Mouse (Mus musculus) forebrain, embryonic 11.5 days (tissue): ENCODE data around the gene Pknox2. TPM values are rescaled to one million over a fixed set of nuclear protein-coding genes. Genes with fewer than 3 reads are reported as not detected.

Source experiments
- ATAC-seq: fragments of 200-750 bp; cut with Nextera tagmentation; replicated peaks from 2 replicates; pipeline ENCODE4 v1.8.0; 2017; ENCODE audit warnings: moderate TSS enrichment; ENCODE audit not compliant: low FRiP score
- DNase-seq: peaks from one replicate; pipeline ENCODE4 v3.0.0-alpha.2; 2017; ENCODE audit warnings: low spot score
- H3K27ac ChIP-seq: fragments of 300-500 bp; sonication (generic); 2 replicates; pipeline ENCODE4 v1.5.1; 2014; ENCODE audit warnings: low read depth, low read length
- H3K27me3 ChIP-seq: fragments of 300-500 bp; sonication (generic); 2 replicates; pipeline ENCODE4 v1.6.1; 2014; ENCODE audit warnings: mild to moderate bottlenecking, low read length, mixed read lengths; ENCODE audit not compliant: control insufficient read depth, insufficient read depth
- H3K36me3 ChIP-seq: fragments of 300-500 bp; sonication (generic); 2 replicates; pipeline ENCODE4 v1.6.1; 2014; ENCODE audit warnings: mild to moderate bottlenecking, low read length, moderate library complexity, mixed read lengths; ENCODE audit not compliant: control insufficient read depth, insufficient read depth
- H3K4me1 ChIP-seq: fragments of 300-500 bp; sonication (generic); replicated peaks from 2 replicates; pipeline ENCODE4 v1.6.1; 2014; ENCODE audit warnings: low read length, mixed read lengths; ENCODE audit not compliant: control insufficient read depth, insufficient read depth
- H3K4me2 ChIP-seq: fragments of 300-500 bp; sonication (generic); 2 replicates; pipeline ENCODE4 v1.6.1; 2014; ENCODE audit warnings: low read depth, mild to moderate bottlenecking, low read length, moderate library complexity, mixed read lengths; ENCODE audit not compliant: severe bottlenecking
- H3K4me3 ChIP-seq: fragments of 300-500 bp; sonication (generic); 2 replicates; pipeline ENCODE4 v1.5.1; 2014; ENCODE audit warnings: low read depth, low read length
- H3K9ac ChIP-seq: fragments of 300-500 bp; sonication (generic); 2 replicates; pipeline ENCODE4 v1.6.1; 2014; ENCODE audit warnings: low read length
- H3K9me3 ChIP-seq: fragments of 300-500 bp; sonication (generic); 2 replicates; pipeline ENCODE4 v1.6.1; 2016; ENCODE audit warnings: low read length, mixed read lengths; ENCODE audit not compliant: control insufficient read depth
- WGBS: fragments of 180-500 bp; shearing (Covaris S2); extraction: QIAGEN DNeasy Blood & Tissue Kit; methylation state at CpG from one replicate; pipeline ENCODE4 v1.1.7; 2014; 5-methylcytosine and 5-hydroxymethylcytosine counted together
- polyA plus RNA-seq: library from polyadenylated mRNA; unstranded; fragments of >200 nt; fragmentation: Nextera tagmentation; extraction: Ambion mirVana; gene quantifications from 2 replicates; pipeline ENCODE4 v1.2.1, GENCODE M21; 2014

Gene Pknox2
- polyA plus RNA-seq, 1 experiment from 2014 or later = 21.0 TPM

- H3K27ac ChIP-seq = no peak overlapping the region
- WGBS = 79% methylated on average over 3 of the region's 3 CpGs
- H3K4me3 ChIP-seq = no peak overlapping the region
- no peak overlapping the region for H3K4me2 ChIP-seq
- H3K4me1 ChIP-seq = peaks cover 6% of the 10 kb centered on the region; the same call in 1 of the 2 replicates
- no peaks in the 10 kb centered on the region for H3K9me3 ChIP-seq
- no peaks in the 10 kb centered on the region for H3K27me3 ChIP-seq
- DNase-seq (no peak), ATAC-seq (no peak)
- H3K9ac ChIP-seq = no peak overlapping the region
- no peaks in the 10 kb centered on the region for H3K36me3 ChIP-seq
These were observed 28.8 kb upstream of the Pknox2 start for GRCm38 (mm10) chr9:37176002-37176401.

GRCm38 (mm10) chr9:37173376-37173775 is 26.2 kb upstream of the Pknox2 start:
- H3K4me1 ChIP-seq = peaks cover 6% of the 10 kb centered on the region; the same call in 1 of the 2 replicates
- no peak for ATAC-seq
- H3K9ac ChIP-seq = no peak overlapping the region
- H3K27ac ChIP-seq = no peak overlapping the region
- WGBS = 66% methylated on average over 5 of the region's 5 CpGs
- H3K36me3 ChIP-seq = no peaks in the 10 kb centered on the region
- H3K4me3 ChIP-seq = no peak overlapping the region
- DNase-seq = no peak
- no peaks in the 10 kb centered on the region for H3K9me3 ChIP-seq
- no peak overlapping the region for H3K4me2 ChIP-seq
- no peaks in the 10 kb centered on the region for H3K27me3 ChIP-seq

GRCm38 (mm10) chr9:37166899-37167298 is 19.7 kb upstream of the Pknox2 start:
- Histone ChIP-seq H3K9ac (no peak overlapping the region), H3K27ac (no peak overlapping the region), H3K4me1 (no peaks in the 10 kb centered on the region), H3K4me2 (no peak overlapping the region), H3K36me3 (no peaks in the 10 kb centered on the region), H3K27me3 (no peaks in the 10 kb centered on the region), H3K9me3 (no peaks in the 10 kb centered on the region), H3K4me3 (no peak overlapping the region)
- WGBS = 74% methylated on average over 2 of the region's 2 CpGs
- DNase-seq = no peak
- ATAC-seq = no peak

- H3K4me1 ChIP-seq = 0 out of 2 replicates have a peak, but pooled peaks cover 2% of the 10 kb centered on the region
- ATAC-seq (no peak), DNase-seq (no peak)
- H3K27ac ChIP-seq = no peak overlapping the region
- no peak overlapping the region for H3K9ac ChIP-seq
- no peaks in the 10 kb centered on the region for H3K36me3 ChIP-seq
- WGBS = 94% methylated on average over 2 of the region's 2 CpGs
- H3K4me3 ChIP-seq = no peak overlapping the region
- H3K4me2 ChIP-seq = no peak overlapping the region
- H3K27me3 ChIP-seq = no peaks in the 10 kb centered on the region
- no peaks in the 10 kb centered on the region for H3K9me3 ChIP-seq
These were observed 13.5 kb upstream of the Pknox2 start for GRCm38 (mm10) chr9:37160686-37161085.

GRCm38 (mm10) chr9:37147886-37148285 is 679 bp upstream of the Pknox2 start:
- DNase-seq (no peak), ATAC-seq (no peak)
- H3K4me2 ChIP-seq = no peak overlapping the region
- peaks cover 13% of the 10 kb centered on the region for H3K4me1 ChIP-seq
- 68% methylated on average over 4 of the region's 4 CpGs for WGBS
- H3K36me3 ChIP-seq = no peaks in the 10 kb centered on the region
- no peak overlapping the region for H3K27ac ChIP-seq
- no peak overlapping the region for H3K9ac ChIP-seq
- H3K9me3 ChIP-seq = no peaks in the 10 kb centered on the region
- H3K4me3 ChIP-seq = no peak overlapping the region
- H3K27me3 ChIP-seq = no peaks in the 10 kb centered on the region

GRCm38 (mm10) chr9:37146603-37147358 is 426 bp downstream of the Pknox2 start:
- under 1% methylated on average over 58 of the region's 75 CpGs for WGBS
- no peaks in the 10 kb centered on the region for H3K9me3 ChIP-seq
- peak overlapping the region; percentile 90 for H3K9ac ChIP-seq
- H3K36me3 ChIP-seq = no peaks in the 10 kb centered on the region
- H3K4me2 ChIP-seq = peak overlapping the region; percentile 93
- H3K27me3 ChIP-seq = no peaks in the 10 kb centered on the region
- peak overlapping the region; percentile 97 for H3K27ac ChIP-seq
- peak overlapping the region; percentile 60 for H3K4me3 ChIP-seq
- peak; percentile 88 for ATAC-seq
- DNase-seq = peak; percentile 84
- H3K4me1 ChIP-seq = peaks cover 20% of the 10 kb centered on the region

- peak overlapping the region; percentile 97 for H3K27ac ChIP-seq
- peak overlapping the region; percentile 93 for H3K4me2 ChIP-seq
- DNase-seq = no peak
- H3K4me1 ChIP-seq = peaks cover 25% of the 10 kb centered on the region
- ATAC-seq = peak; percentile 43
- H3K4me3 ChIP-seq = peak overlapping the region; percentile 60
- no peaks in the 10 kb centered on the region for H3K9me3 ChIP-seq
- H3K9ac ChIP-seq = peak overlapping the region; percentile 90
- WGBS = 0% methylated on average over 12 of the region's 12 CpGs
- no peaks in the 10 kb centered on the region for H3K36me3 ChIP-seq
- no peaks in the 10 kb centered on the region for H3K27me3 ChIP-seq
These were observed 929 bp downstream of the Pknox2 start for GRCm38 (mm10) chr9:37146353-37146602.

GRCm38 (mm10) chr9:37145616-37146352 is 1.4 kb downstream of the Pknox2 start:
- peaks cover 28% of the 10 kb centered on the region for H3K4me1 ChIP-seq
- ATAC-seq = peak; percentile 21
- DNase-seq = peak; percentile 82

More at GRCm38 (mm10) chr9:37145616-37146352, 1.4 kb downstream of the Pknox2 start:
- H3K27me3 ChIP-seq = no peaks in the 10 kb centered on the region
- peak overlapping the region; percentile 97 for H3K27ac ChIP-seq
- WGBS = under 1% methylated on average over 43 of the region's 43 CpGs
- peak overlapping the region; percentile 90 for H3K9ac ChIP-seq
- no peaks in the 10 kb centered on the region for H3K36me3 ChIP-seq
- no peaks in the 10 kb centered on the region for H3K9me3 ChIP-seq
- peak overlapping the region; percentile 93 for H3K4me2 ChIP-seq
- H3K4me3 ChIP-seq = peak overlapping the region; percentile 60
